Mouse (Mus musculus) embryo, embryonic 11 days (tissue): ENCODE measurements at regions not wholly inside any gene's neighbourhood (a gene's known extent, or its start where the extent isn't known, plus 50 kb on each side); places are given as distances from the start of the nearest gene placed in this dataset.
"Not testable (repeated sequence)": the region's sequence is repeated elsewhere in the genome, so short reads cannot be mapped to it uniquely, and the experiment has no call there.

Source experiments
- DNase-seq: peaks from one replicate; pipeline ENCODE4 v3.0.0-alpha.2; 2015

- no peak for DNase-seq
Observed at GRCm38 (mm10) chr12:74825664-74826063, 351.5 kb downstream of the Kcnh5 start.

GRCm38 (mm10) chr12:74824735-74825494 lies 352.2 kb downstream of the Kcnh5 start:
- no peak for DNase-seq

DNA sequence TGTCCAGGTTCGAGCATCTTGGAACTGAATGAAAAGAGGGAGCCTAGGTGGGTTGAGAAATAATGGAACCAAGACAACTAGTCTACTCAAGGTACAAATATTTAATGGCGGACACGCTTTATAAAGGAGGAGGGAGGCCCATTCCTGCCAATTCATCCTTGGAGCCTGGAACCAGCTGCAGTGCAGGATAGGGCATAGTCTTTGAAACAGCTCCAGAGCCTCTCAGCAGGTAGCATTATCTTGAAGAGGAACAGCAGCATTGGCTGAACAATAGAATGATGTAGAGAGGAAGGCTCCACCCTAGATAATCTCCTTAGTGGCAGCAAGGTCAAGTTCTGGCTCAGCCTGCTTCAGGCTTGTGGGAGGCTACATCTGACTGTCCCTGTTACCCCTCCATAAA lies 361.0 kb downstream of the Kcnh5 start:
- DNase-seq = not testable (repeated sequence)

- DNase-seq = not testable (repeated sequence)
Observed at GRCm38 (mm10) chr12:74808571-74808970, 368.6 kb downstream of the Kcnh5 start.

DNA sequence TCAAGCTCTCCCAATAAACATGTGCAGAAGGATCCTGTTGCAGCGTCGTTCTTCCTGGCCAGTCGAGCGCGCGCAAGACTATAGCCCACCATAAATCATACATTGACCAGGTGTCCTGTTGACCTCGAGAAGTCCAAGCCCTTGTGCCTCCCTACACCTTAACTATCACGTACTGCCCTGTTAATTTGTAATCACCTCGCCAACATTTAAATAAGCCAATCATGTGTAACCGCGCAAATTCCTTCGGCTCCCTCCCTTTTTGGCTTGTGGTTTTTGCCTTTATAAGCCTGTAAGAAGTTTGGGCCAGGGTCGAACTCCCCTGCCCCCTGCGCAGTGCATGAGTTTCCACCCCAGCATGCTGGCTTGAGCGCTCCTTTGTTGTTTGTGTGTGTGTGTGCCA lies 369.2 kb downstream of the Kcnh5 start:
- DNase-seq = not testable (repeated sequence)

GRCm38 (mm10) chr12:74803740-74804512 lies 373.2 kb downstream of the Kcnh5 start:
- peak; percentile 12 for DNase-seq

- DNase-seq = no peak
Observed at GRCm38 (mm10) chr12:74792036-74792435, 385.1 kb downstream of the Kcnh5 start.

DNA sequence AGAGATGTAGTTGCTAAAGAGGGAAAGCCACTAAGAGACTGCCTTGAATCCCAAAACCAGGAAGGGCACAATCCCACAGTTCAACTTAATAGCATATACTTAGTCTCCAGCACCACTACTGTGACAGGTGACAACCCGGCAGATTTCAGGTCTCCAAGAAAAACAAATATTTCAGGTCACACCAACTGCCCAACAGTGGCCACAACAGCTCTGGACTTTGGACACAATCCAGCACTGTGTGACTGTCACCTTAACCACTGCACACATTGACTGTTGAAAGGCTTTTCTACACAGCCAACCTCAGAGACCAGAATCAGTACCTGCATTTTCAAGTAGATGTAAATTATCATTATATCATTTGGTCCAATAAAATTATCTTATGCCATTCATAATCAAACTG lies 414.8 kb downstream of the Kcnh5 start:
- no peak for DNase-seq

DNA sequence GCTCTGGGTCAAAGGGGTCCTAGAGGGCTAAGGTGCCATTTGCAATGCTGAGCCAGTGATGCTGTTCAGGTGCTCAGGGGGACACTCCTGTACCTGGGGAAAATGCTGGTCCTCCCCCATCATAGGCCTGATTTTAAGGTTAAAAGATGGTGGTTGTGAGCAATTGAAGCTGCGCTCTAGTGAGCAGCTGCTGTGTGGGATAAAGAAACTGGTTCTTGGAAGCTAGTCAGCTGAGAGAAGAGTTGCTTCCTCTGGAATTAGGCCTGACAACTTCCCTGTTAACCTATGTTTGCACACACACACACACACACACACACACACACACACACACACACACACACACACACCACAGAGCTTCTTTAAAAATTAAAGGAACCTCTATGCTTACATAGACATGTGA lies 428.9 kb upstream of the Gm11042 start:
- no peak for DNase-seq

GRCm38 (mm10) chr12:74728866-74729265 lies 412.7 kb upstream of the Gm11042 start:
- no peak for DNase-seq

DNA sequence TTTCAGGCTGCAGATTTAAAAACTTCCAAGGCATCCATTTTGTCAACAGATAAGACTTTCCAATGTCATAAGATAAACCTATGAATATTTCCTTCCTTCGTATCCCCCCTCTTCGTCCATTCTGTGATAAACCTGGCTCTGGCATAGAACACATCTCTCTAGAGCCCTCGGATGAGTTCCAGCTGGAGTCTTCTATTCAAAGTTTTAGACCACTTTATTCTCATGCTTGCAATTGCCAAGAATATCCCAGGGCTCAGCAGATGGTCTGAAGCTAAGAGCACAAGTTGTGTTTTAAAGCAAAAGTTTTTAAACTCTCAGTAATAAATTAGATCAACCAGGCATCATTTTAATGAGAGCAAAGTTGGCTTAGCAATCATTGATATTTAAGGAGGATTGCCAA lies 363.0 kb upstream of the Gm11042 start:
- no peak for DNase-seq

- DNase-seq = no peak
Observed at GRCm38 (mm10) chr12:74677835-74678234, 361.6 kb upstream of the Gm11042 start.

DNA sequence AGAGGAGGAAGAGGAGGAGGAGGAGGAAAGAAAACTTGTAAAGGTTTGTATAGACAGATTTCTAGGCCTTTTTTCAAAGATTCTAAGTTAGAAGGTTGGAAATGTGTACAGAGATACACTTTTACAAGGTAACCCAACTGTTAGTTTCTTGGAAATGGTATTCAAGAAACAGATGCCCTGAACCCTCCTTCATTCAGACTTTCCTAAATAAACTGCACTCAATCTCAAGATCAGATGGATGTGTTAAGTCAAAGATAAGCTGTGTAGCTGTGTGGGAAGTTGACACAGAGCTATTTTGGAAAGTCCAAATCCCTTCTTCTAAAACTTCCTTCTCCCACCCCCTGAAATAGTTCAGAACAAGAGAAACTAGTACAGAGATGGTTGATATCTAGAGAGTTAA lies 342.2 kb upstream of the Gm11042 start:
- no peak for DNase-seq

- no peak for DNase-seq
Observed at GRCm38 (mm10) chr12:74657036-74657648, 340.9 kb upstream of the Gm11042 start.

GRCm38 (mm10) chr12:74651256-74651655 lies 335.1 kb upstream of the Gm11042 start:
- DNase-seq = no peak

- no peak for DNase-seq
Observed at GRCm38 (mm10) chr12:74632827-74633226, 316.6 kb upstream of the Gm11042 start.

DNA sequence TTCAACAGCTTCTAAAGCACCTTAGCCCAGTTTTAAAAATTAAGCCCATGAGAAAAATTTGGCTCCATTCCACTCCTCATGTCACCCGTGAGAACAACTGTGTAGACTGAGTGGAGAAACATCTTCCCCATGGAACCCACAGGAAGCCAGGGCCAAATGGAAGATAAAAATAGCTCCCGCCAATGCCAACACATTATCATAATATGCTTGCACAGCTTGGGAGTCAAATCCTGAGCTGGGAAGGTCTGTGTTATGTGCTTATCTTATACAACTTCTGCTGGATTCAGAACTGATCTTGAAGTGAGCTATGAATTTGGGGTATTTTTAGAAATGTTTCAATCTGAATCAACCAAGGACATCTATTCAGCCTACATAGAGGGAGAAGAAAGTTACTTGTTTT lies 279.0 kb upstream of the Gm11042 start:
- DNase-seq = no peak

GRCm38 (mm10) chr12:74554599-74554998 lies 238.4 kb upstream of the Gm11042 start:
- no peak for DNase-seq

DNA sequence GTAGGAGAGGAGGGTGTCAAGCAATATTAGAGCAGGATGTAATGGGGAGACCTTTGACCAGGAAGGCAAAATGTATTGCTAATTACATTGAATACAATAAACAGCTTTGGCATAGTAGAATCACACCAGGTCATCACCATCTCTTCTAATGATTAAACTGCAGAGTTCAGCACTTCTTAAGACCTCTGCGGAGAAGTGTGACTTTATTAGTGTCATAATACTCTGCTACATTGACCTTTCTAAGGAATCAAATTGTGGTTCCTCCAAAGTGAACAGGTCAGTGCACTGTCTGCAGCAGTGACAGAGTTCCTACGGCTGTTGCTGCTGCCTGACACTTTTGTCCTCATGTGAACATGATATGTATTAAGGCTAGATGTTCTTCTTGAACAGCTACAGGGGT lies 228.0 kb upstream of the Gm11042 start:
- DNase-seq = no peak

DNA sequence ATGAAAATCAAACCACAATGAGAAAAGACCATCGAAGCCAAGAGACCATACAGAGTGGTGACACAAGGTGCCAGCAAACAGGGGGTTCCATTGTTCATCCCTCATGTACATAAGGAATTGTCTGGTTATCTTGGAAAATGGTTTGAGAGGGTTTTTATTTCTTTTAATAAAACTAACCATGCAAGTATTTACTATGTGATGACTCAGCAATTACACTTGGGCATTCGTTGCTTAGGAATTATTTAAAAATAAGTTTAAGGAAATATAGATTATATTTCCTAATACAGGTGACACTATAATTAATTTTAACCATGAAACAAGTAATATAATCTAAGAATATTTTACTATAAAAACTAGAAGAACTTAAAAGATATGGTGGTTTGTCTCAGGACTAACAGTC lies 218.7 kb upstream of the Gm11042 start:
- DNase-seq = no peak

DNA sequence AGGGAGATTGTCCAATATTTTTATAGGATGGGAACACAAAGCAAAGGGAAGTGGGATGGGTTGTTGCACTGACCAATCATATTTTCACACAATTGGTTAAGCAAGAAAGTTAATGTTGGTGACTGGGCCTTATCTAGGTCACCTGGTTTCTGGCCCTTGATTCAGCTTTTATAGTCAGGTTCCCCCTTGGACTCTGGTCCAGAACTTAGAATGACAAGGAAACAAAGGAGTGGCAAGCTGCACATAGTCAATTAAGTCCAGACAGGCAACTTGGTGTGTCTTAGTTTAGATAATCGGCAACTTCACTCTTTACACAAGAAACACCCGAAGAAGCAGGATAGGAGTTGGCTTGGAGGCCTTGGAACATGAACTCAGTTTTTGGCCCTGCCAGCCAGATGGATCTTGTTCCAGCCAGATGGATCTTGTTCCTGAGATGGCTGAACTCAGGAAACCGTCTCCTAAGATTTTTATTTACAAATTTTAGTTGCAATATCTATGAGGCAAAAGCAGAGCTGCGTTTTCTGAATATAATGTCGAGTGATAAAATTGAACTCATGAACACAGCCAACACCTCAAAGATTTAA lies 212.9 kb upstream of the Gm11042 start:
- no peak for DNase-seq

DNA sequence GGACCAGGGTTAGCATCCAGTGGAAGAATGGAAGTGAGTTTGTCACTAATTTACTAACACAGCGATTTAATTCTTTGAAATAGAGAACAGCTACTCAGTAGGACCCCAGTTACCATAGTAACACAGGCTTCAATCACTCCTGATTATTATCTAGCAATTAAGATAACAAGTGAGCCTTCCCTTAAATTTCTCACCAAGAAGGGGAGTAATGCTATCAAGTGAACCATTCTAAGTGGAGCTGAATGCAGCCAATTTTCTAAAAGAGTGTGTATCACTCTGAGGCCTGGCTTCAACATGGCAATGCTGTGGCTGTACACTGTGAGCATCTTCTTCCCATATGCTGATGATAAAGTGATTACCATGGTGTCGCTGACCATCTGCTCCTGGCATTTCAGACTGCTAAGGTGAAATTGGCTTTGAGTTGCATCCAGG lies 211.0 kb upstream of the Gm11042 start:
- DNase-seq = no peak

- DNase-seq = no peak
Observed at GRCm38 (mm10) chr12:74523988-74524387, 207.8 kb upstream of the Gm11042 start.

- no peak for DNase-seq
Observed at GRCm38 (mm10) chr12:74518032-74518431, 201.8 kb upstream of the Gm11042 start.
